In the genomic region with DNA sequence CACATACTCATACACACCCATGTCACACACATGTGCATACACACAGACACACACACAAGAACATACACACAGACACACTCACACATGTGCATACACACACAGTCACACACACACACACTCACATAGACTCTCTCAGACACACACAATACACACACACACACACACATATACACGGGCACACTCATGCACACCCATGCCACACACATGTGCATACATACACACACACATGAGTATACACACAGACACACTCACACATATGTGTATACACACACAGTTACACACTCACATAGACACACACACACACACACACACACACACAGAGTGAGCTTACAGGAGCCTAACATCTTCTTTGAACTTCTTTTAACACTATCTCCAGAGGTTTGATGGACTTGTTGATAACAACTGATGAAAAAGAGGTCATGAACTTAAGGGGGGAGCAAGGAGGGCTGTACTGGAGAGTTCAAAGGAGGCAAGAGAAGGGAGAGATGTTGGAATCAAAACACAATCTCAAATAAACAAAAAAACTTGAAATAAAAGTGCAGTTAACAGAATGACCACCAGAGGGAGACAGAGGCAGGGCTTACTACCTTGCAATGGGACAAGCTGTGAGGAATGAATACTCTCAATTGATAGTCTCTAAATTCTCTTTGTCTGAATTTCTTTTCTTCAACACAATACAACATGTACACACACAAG, we compare ENCODE assay signal across 7 mouse cellular contexts. TPM values are rescaled to one million over a fixed set of nuclear protein-coding genes. Genes with fewer than 3 reads are reported as not detected.
DNase-seq lines count a peak whose midpoint lies in the region; ATAC-seq and TF ChIP-seq lines count a peak whose summit lies in the region.

No protein-coding gene starts in this region.

- ATAC-seq in common myeloid progenitor, adult 5-6 weeks (replicated peaks; ENCODE audit: low read depth, poor library complexity, severe bottlenecking): peak; percentile 73
- ATAC-seq in intestine, postnatal 0 days: peak; percentile 32

- no peak for DNase-seq in left cerebral cortex, adult 2 months (ENCODE audit: extremely low spot score in 1 of 2, low spot score in 2 of 2)
- no peak for DNase-seq in left cerebral cortex, adult 8-10 months (ENCODE audit: low spot score in 2 of 2)
- DNase-seq in MN1 (ENCODE audit: low spot score): peak; percentile 63
- peak; percentile 77 for DNase-seq in naive thymus-derived CD4-positive, alpha-beta T cell, adult 2 months (ENCODE audit: low read depth)
- DNase-seq in spleen, postnatal 10 days (ENCODE audit: low spot score in 2 of 2): no peak

- H3K9me3 ChIP-seq in intestine, postnatal 0 days (ENCODE audit: control insufficient read depth): no peaks in the 10 kb centered on the region

- WGBS in intestine, postnatal 0 days: 96% methylated on average over 1 of the region's 1 CpGs

- no peaks in the 10 kb centered on the region for H3K36me3 ChIP-seq in intestine, postnatal 0 days (ENCODE audit: control insufficient read depth, insufficient read depth)

- H3K4me3 ChIP-seq in left cerebral cortex, adult 2 months: no peak overlapping the region
- no peak overlapping the region for H3K4me3 ChIP-seq in intestine, postnatal 0 days (ENCODE audit: low read depth, low read length)

- TF ChIP-seq CTCF in left cerebral cortex, adult 2 months (IDR thresholded peaks at IDR 0.05): peak; percentile 96
- TF ChIP-seq CTCF in intestine, postnatal 0 days (IDR thresholded peaks at IDR 0.05; ENCODE audit: low read depth): peak; percentile 94

- H3K4me1 ChIP-seq in intestine, postnatal 0 days (replicated peaks; ENCODE audit: control insufficient read depth, insufficient read depth, low read length): no peaks in the 10 kb centered on the region

- no peaks in the 10 kb centered on the region for H3K27me3 ChIP-seq in intestine, postnatal 0 days (replicated peaks; ENCODE audit: control insufficient read depth, insufficient read depth, low read length)

- no peak overlapping the region for H3K9ac ChIP-seq in intestine, postnatal 0 days (ENCODE audit: low read depth, low read length)

- 0 out of 2 replicates have a peak overlapping the region, but pooled peaks have one; percentile 21 for H3K4me2 ChIP-seq in intestine, postnatal 0 days (replicated peaks; ENCODE audit: low read depth)

- intact Hi-C loops in left cerebral cortex, adult 2 months (cut with DNase I): loop anchor here (1.0 kb wide), 1 partner anchor 267 kb away; no protein-coding TSS in a partner anchor

- no peak overlapping the region for H3K27ac ChIP-seq in left cerebral cortex, adult 2 months
- no peak overlapping the region for H3K27ac ChIP-seq in intestine, postnatal 0 days (ENCODE audit: low read depth, low read length)

RNA-seq across cellular contexts. Expression of gene Slc44a5, which starts 14.1 kb away (rescaled TPM):
- 1 to 10 TPM; 9.0 to 9.3 TPM for total RNA-seq in left cerebral cortex, adult 2 months (2021)
- 1 to 10 TPM; 7.2 to 8.6 (median 7.9) TPM for total RNA-seq in left cerebral cortex, adult 8-10 months (2022)
- not detected in 2 replicates for total RNA-seq in common myeloid progenitor, adult 5-6 weeks (2017)
- 0.43 and 0.51 TPM in 2 replicates for polyA plus RNA-seq in intestine, postnatal 0 days (2015; fragmentation: Nextera tagmentation; extraction: Ambion mirVana)

RNA-seq across cellular contexts. Expression of gene Acadm, which starts 14.8 kb away (rescaled TPM):
- 10 to 100 TPM; 44.8 to 47.3 TPM for total RNA-seq in left cerebral cortex, adult 2 months (2021)
- total RNA-seq in left cerebral cortex, adult 8-10 months (2022): 10 to 100 TPM; 44.8 to 51.9 (median 48.3) TPM
- total RNA-seq in common myeloid progenitor, adult 5-6 weeks (2017): 253 and 277 TPM in 2 replicates
- polyA plus RNA-seq in intestine, postnatal 0 days (2015; fragmentation: Nextera tagmentation; extraction: Ambion mirVana): 148 and 153 TPM in 2 replicates

RNA-seq across cellular contexts. Expression of gene Rabggtb, which starts 46.4 kb away (rescaled TPM):
- total RNA-seq in left cerebral cortex, adult 2 months (2021): 10 to 100 TPM; 69.2 to 70.8 TPM
- 10 to 100 TPM; 59.9 to 69.8 (median 64.9) TPM for total RNA-seq in left cerebral cortex, adult 8-10 months (2022)
- total RNA-seq in common myeloid progenitor, adult 5-6 weeks (2017): 135 and 147 TPM in 2 replicates
- polyA plus RNA-seq in intestine, postnatal 0 days (2015; fragmentation: Nextera tagmentation; extraction: Ambion mirVana): 36.3 and 36.7 TPM in 2 replicates

RNA-seq across cellular contexts. Expression of gene Msh4, which starts 53.2 kb away (rescaled TPM):
- total RNA-seq in left cerebral cortex, adult 2 months (2021): under 1 TPM; 0.30 to 0.36 TPM
- total RNA-seq in left cerebral cortex, adult 8-10 months (2022): under 1 TPM; 0.15 to 0.68 (median 0.28) TPM
- 0.23 TPM in 1 of 2 replicates, not detected in the other for total RNA-seq in common myeloid progenitor, adult 5-6 weeks (2017)
- polyA plus RNA-seq in intestine, postnatal 0 days (2015; fragmentation: Nextera tagmentation; extraction: Ambion mirVana): 0.04 and 0.05 TPM in 2 replicates

Comparison
In these comparisons a context has a peak if more than half of its experiments do, and no peak if none do; other contexts are left out.
1. DNase-seq: peak in MN1 (single experiment) and naive thymus-derived CD4-positive, alpha-beta T cell, adult 2 months (single experiment); none in left cerebral cortex, adult 2 months (0 of 2), left cerebral cortex, adult 8-10 months (0 of 2) and spleen, postnatal 10 days (0 of 2).